Mouse (Mus musculus) retina, postnatal 7 days (tissue): ENCODE data around the gene Pigu.

Source experiments
- DNase-seq: peaks from one replicate; pipeline ENCODE4 v3.0.0-alpha.2; 2012; ENCODE audit warnings: low read depth, low spot score

Pigu gene

GRCm38 (mm10) chr2:155356971-155357591 lies at the start of gene Pigu:
TSS of gene Pigu (minus strand) at chr2:155357430.
- DNase-seq, result peak; percentile 95

DNA sequence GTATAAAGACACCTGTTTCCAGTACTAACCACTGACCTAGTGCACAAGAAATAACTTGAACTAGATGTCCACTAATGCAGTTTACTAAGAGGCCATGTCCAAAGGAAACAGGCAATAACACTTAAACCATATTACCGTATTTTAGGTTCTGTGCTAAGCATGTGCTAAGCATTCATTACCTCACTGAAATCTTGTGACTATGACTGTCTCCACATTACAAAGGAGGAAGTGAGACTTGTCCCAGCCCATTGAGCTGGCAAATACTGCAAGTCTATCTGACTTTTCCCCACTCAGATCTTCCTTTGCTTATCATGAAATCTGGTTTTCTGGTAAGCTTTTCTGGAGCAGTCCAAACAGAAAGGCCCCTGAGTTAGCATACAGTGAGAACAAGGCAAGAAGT lies 47.4 kb upstream of the Pigu start:
- no peak for DNase-seq

GRCm38 (mm10) chr2:155401926-155402325 lies 44.7 kb upstream of the Pigu start:
- DNase-seq, result no peak

DNA sequence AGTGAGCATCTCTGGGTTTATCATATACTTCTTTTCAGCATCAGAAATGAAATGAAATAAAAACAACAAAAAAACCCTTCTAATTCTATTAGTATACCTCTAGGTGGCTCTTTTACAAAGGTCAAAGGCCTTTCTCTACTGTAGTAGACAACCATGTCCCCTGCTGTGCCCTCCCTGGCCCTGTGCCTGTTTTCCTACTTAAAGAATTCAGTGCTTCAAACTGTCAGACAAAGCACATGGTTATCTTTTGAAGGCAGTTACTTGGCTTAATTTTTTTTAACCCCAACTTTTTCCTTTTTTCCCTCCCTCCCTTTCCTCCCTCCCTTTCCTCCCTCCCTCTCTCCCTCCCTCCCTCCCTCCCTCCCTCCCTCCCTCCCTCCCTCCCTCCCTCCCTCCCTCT lies 43.0 kb upstream of the Pigu start:
- DNase-seq, result no peak

- no peak for DNase-seq
Measured at GRCm38 (mm10) chr2:155394586-155394985, 37.4 kb upstream of the Pigu start.

DNA sequence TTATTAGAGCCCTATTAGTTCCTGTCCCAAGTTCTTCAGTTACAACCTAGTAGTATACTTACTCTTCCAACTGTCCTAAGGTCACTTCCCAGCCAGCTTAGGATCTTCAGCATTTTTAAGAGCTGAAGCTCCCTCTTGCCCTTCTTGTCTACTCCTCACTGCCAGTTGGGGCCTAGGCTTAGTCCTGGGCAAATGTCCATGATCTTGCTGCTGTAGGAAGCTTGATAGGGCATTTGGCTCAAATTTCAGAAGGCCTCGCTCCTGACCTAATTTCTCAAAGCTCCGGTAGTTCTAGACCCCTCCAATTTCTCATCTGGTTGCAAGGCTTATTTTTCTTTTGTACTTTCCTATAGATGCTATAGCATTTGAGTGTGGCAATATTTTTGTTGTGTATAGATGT lies 31.3 kb upstream of the Pigu start:
- no peak for DNase-seq

GRCm38 (mm10) chr2:155387052-155387451 lies 29.8 kb upstream of the Pigu start:
- no peak for DNase-seq

DNA sequence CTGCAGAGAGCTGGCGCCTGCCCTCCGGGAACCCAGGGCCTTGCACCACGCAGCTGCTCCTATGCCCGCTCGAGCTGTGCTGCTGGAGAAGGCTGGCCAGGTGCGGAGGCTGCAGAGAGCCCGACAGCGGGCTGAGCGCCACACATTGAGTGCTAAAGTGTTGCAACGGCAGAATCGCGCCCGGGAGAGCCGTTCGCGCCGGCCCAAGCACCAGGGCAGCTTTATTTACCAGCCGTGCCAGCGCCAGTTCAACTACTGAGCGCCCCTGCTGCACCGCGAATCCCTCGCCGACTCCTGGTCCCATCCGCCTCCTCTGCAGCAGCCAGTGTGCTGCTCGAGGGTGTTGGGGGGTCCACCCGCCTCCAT lies 29.3 kb upstream of the Pigu start:
- DNase-seq, result no peak

DNA sequence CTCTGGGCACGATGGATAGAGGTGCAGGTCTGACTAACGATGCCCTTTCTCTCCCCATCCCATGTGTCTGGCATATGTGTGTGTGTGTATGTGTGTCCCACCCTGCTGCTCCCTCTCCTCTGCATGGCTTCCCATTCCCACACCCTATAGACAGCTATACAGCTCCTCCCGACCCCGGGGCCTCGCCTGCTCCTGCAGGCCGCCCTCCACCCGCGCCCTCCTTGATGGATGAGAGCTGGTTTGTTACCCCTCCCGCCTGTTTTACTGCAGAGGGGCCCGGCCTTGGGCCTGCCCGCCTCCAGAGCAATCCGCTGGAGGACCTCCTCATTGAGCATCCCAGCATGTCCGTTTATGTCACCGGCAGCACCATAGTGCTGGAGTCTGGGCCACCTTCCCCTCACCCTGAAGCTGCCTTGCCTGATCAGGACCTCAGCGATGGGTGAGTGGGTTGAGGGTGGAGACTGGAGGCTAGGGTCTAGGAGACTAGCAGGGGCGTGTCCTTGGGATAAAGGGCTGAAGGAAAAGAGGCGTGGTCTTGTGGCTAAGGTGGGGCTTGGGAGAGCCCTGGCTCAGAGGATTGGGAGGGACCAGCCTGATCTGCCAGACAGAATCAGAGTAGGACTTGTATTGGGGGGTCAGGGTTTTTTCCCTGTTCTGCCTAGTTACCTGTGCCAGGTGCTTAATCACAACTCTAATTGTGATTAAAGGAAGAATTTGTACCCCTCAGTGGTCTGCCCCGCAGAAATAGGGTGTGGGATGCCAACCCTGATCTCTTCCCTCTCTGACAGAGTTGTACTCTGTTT lies 28.7 kb upstream of the Pigu start:
- no peak for DNase-seq

- peak; percentile 64 for DNase-seq
Measured at GRCm38 (mm10) chr2:155385090-155385489, 27.9 kb upstream of the Pigu start.

- no peak for DNase-seq
Measured at GRCm38 (mm10) chr2:155382791-155383438, 25.7 kb upstream of the Pigu start.

GRCm38 (mm10) chr2:155382332-155382700 lies 25.1 kb upstream of the Pigu start:
- no peak for DNase-seq

- peak; percentile 92 for DNase-seq
Measured at GRCm38 (mm10) chr2:155381643-155382331, 24.6 kb upstream of the Pigu start.

GRCm38 (mm10) chr2:155381060-155381437 lies 23.8 kb upstream of the Pigu start:
- no peak for DNase-seq

- no peak for DNase-seq
Measured at GRCm38 (mm10) chr2:155380261-155381059, 23.2 kb upstream of the Pigu start, which contains the start of gene Trp53inp2. TSS of gene Trp53inp2 (plus strand) at chr2:155381059.

DNA sequence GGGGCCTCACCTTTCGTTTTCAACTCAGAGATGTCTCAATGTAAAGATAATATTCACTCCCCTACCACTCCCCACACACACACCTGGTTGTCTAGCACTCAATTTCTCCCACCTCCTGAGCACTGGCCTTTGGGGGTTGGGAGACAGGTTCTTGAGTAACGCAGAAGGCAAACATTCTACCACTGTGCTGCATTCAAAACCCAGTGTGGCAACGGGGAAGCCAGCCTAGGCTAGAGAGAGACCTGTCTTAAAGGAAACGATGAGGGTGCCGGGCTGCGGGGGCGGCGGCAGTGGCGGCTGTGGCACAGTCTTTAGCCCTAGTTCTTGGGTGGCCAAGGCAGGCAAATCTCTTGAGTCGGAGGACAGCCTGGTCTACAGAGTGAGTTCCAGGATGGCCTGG lies 19.0 kb upstream of the Pigu start:
- no peak for DNase-seq

GRCm38 (mm10) chr2:155374521-155374920 lies 17.3 kb upstream of the Pigu start:
- DNase-seq, result no peak

DNA sequence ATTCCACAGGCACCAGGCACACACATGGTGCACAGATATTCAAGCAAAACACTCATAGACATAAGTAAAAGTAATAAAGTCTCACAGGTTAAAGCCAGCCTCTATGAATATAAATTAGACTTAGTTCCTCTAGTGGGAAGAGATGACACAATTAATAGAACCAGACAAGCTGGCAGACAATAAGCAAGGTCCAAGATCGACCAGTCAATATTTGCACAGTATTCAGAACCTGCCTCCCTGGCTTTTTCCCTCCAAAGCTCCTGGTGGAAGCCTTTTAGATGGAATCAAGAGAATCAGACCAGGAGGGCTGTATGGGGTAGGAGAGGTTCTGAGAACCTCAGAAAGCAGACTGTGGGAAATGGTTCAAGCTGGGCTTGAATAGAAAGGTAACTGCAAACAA lies 16.7 kb upstream of the Pigu start:
- DNase-seq, result no peak

DNA sequence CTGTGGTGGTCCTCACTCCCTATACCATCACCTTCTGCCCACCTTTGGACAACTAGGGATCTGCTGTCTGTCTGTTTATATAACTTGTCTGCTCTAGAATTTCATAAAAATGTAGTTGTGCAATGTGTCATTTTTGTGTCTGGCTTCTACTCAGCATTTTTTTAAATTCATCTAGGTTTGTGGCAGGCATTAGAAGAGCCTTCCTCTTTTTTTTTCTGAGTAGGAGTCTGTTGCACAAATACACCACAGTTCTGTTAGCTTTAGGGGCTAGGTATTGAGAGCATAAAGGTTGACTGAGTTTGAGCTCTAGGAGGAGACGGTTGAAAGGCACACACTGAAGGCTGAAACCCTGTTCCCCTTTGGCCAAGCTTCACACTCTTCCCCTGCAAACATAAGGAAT lies 16.1 kb upstream of the Pigu start:
- DNase-seq, result no peak

DNA sequence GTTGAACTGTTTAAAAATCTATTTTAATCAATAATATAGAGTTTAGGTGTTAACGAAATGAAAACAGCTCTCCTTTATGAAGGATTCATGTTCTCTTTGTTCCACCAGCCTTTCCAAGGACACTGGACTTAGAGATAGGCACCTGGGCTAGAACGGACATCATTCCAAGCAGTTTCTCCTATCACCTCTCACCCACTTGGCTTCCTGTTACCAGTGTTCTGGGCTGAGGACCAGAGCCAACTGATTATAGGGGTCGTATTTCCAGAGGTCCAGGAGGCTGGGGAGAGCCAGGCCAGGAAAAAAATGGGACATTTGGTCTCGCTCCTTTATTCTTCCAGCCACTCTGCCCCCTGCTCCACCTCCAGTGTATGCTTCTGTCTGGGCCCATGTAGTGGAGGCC lies 15.2 kb upstream of the Pigu start:
- no peak for DNase-seq

DNA sequence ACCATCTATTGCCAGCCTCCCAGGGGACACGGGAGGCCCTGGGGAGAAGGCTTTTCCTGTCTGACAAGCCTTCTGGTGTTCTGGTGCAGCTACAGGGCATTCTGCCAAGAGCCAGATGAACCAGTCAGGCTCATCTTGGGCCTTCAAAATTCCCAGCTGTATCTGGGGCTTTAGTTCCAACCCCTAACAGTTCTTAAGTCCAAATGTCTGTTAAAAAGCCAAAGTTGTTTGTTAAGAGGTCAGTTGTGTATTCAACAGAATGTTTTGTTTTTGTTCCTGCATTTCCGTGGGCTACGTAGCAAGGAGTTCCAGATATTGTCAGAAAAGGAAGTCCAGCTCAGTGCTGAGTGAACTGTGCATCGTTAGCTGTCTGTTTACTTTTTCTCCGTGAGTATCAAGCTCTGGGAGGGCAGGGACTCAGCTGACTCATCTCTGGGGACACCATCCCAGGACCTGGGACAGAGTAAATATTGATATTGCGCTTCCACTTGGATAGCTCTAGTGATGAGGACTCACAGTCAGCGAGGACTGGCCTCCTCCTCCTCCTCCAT lies 12.2 kb upstream of the Pigu start:
- no peak for DNase-seq
